Mouse (Mus musculus) T-helper 2 cell (primary cell): ENCODE results near the gene Stat6.

Experiments used
- in situ Hi-C: fragments of 300-600 bp; cut with MboI, MseI; formaldehyde crosslinking; loops from one replicate; pipeline ENCODE4 v1.15.1; 2025; ENCODE audit warnings: high pct_unique_total_duplicates

The Stat6 gene

DNA sequence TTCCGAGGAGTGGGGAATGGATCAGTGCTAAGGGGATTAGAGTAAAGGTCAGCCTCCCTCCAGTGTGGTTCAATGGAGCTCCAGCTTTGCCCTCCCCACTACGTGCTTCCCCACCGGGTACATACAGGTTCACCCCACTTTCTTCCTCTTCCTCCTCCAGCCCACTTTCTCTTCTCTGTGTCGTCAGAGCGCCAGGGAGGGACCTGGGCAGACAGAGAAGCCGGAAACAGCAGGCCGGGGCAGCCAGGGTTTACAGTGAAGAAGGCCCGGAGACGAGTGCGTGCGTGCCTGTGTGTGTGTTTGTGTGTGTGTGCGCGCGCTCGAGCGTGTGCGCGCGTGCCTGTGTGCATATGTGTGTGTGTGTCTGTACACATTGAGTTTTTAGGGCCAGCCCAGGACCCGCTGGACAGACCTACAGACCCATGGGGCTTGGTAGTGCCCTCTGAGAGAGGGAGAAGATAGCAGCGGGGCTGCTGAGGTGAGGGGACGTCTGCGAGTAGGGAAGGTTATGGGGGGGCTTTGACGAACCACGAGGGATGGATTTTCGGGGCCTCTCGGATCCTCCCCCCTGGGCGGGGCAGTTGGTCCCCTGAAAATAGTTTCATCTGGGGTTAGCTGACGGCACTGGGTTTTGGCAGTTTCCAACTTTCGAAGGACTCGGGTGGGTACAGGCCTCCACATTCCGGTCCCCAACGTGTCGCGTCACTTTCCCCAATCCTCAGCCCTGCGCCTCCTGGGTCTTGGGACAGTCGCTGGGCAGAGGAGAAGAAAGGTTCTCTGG is at the start of gene Stat6:
Stat6 (plus strand) TSS at position 215 of the 781 bp plus-strand sequence.
- in situ Hi-C loops = no loop called here

DNA sequence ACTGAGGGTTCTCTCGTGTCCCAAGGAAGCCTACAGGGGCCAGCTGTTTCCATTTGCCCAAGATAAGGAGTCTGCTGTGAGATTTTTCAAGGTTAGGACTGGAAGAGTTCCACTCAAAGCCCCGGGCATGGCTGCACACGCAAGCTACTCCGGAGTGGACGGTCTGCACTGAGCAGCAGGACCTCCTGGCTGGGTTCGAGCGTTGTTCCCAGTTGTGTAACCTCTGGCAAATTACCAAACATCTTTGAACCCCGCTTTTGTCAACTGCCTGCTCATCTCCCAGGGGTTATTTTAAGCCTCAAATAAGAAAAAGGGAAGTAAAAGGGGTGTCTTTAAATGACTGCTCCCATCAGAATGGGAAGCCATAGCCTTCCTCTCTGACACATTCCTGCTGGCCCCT is 48.4 kb upstream of the Stat6 start:
- in situ Hi-C loops = no loop called here

DNA sequence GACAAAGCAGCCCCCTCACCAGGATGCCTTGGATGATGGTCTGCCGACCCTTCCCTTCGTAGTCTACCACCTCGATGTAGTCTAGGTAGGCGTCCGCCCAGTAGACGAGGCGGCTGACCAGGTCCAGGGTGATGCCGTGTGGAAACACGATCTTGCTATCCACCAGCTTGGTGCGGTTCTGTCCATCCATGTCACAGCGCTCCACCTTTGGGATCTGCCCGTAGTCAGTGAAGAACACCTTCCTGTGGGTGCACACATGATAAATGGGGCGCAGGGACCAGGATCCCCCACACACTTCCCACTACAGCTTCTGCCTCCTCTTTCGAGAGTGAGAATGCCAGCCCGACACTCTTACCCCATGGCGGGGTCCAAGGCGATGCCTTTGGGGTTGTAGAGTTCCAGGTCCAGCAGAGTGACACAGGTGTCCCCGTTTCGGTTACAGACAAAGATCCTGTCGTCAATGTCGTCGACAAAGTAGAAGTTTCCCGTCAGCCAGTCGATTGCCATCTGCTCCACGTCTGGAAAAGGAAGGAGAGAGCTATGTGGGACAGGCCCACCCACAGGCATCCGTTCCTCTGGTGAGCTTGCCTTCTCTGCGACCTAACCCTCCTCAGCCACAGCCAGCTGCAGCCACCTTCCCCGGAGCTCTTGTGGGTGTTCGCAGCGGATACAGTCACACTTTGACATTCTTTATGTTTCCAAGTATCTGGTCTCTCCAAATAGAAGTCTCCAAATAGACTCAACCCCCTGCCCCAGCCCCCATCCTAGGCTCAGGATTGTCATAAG is 47.7 kb upstream of the Stat6 start:
- in situ Hi-C loops = no loop called here

DNA sequence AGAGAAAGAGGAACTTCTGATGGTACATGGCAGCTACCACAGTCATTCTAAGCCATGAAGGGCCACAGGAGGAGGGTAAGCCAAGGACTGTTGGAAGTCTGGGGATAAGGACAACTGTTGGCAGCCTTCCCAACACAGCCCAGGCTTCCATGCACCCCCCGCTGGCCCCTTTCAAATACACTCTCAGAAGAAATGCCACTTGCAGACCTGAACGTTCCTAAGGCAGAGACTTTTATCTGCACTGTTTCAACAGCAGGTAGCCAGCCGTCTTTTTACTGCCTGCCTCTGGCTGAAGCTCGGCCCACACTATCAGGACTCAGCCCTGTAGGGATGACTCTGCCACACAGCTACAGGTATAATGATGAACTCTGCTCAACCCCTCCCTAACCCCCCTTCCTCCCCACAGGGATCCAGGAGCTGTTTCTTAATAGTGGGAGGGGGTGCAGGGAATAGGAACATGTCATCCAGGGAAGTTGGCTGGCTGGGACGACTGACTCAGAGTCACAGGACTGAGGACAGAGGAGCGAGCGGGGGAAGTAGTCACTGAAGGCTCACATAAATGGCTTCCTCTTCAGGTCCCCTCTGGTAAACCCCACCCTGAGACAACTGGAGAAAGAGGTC is 46.4 kb upstream of the Stat6 start:
- in situ Hi-C loops = no loop called here

DNA sequence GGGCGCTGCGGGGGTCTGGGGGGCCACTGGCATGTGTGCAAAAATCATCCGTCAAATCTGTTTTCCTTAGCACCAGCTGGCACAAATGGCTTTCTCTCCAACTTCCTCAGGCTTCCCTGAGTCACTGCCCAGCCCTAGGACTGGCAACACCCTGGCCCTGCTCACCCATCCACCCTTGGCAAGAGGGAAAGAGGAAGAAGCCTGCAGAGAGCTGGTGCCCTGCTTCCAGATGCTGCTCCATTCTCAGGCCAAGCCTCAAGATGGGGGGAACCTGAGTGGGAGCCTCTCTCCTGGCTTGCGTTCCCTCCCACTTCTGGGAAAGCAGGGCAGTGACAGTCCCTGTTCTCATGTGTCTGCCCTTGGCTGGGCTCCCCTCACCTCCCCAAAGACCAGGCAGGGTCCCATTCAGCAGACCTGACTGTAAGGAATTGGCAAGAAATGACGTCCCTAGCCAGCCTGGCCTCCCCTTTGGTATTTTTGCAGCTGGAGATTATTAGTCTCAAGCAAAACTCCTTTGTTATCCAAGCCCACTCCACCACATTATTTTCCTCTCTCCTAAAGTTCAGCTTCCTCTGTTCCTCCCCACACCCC is 45.4 kb upstream of the Stat6 start:
- in situ Hi-C loops = no loop called here

DNA sequence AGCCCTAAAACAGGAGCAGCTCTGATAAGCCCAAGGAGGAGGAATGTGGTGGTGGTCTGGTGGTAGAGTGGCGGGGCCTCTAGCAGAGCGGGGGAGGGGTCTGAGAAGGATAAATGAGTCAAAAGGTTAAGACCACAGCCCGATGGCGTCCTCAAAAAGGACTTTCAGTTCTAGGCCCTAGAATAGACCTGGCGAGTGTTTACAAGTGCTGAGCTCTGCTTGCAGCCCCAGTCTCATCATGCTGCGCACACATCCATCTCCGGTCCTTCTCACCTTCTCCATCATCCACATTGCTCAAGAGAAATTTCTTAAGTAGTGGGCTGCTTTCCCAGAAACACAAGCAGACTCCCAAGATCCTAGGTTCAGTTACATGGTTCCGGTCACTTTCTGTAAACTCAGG is 44.2 kb upstream of the Stat6 start:
- in situ Hi-C loops = no loop called here

DNA sequence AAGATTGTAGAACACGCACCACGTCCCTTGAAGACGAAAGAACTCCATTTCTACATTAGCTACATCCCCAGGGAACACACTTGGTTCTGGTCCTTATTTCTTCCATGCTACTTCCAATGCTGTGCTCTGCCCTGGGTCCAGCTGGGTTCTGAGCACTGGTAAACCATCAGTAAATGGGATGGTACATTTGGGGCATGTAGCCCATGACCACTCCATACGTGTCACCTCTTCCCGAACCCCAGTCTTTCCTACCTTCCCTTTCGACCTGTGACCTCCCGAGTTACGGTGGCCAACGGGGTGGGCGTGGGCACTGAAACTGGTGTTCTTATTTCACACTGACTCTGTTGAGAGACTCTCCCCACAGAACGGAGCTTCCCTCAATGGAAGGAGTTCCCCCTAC is 43.5 kb upstream of the Stat6 start:
- in situ Hi-C loops = no loop called here

DNA sequence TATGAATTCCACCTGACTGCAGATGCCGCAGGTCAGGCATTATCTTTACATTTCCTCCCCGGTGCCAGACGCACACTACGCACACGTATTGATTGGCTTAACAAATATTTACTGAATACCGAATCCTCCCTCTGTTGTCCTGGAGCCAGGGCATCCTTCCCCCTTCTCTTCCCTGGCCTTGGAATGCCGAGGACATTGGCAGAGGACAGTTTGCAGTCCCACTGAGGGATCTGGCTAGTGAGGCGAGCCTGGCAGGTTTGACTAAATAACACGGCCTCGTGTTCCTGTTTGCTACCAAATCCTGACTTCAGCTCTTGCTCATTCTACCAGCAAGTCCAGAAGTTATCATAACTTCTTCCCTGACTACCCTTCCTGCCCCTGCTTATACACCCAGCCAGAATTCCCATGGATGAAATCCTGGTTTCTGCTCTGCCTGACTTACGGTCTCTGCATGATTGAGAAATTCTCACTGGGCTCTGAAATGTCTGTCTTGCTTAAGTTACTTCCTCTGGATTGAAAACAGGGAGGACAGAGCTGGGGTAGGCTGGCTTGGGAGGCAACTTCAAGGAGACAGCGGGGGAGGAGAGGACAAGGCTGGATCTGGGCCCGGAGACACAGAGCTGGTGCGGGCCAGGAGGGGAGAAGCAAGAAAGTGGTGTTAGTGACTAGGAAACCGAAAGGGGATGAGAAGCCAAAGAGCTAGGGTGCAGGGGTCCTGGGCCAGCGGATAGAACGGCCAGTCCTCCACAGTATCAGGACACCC is 42.8 kb upstream of the Stat6 start:
- in situ Hi-C loops = no loop called here

DNA sequence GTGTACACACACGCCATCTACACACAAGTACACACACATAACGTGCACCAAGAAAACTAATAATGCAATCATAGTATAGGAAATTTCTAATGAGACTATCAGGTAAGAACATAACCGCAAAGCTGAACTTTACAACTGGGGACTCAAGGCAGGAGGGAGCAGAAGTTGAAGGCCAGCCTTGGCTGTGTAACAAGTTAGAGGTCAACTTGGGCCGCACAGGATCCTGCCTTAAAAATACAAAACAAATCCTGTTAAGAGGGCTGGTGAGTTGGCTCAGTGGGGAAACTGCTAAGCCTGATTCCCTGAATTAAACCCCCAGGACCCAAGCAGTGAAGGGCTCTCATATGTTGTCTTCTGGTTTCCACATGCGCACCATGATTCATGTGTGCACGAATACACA is 40.6 kb upstream of the Stat6 start:
- in situ Hi-C loops = no loop called here

DNA sequence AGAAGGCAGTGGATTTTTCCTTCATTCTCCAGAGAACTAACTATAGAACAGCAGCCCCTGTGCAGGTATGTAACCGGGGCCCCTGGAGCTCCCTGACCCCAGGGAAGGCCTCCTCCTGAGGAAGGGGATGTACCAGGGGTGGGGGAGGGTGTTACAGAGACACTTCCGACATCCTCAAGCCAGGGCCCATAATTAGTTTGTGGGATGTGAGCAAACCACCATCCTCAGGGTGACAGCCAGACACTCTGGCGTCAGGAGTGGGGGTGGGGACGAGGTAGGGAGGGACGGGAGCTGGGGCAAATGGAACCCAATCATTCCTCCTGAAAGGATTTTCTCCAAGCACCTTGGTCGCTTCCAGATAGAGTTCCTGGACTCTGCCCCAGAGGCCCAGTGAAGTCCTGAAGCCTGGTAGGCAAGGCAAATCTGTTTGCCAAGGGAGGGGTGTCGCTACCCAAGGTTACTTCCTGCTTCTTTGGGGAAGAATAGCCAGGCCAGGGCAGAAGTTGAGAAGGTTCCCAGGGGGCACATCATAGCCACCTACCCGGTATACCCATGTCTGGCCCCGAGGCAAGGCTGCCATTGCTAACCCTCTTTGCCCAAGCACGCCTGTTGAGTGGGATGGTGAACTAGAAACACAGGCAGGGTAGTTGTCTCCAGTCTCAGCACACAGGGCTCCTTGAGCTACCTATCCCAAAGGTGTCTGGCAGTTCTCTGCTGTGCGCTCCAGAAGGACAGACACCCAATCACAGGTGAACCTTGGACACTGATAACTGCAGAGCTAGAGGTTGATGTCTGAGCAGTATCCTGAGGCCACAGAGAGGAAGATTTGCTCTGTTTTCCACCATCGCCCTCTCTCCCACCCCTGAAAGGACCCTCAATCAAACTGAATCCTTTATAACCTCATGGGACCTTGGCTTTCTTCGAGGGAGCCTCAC is 39.1 kb upstream of the Stat6 start:
- in situ Hi-C loops = no loop called here

DNA sequence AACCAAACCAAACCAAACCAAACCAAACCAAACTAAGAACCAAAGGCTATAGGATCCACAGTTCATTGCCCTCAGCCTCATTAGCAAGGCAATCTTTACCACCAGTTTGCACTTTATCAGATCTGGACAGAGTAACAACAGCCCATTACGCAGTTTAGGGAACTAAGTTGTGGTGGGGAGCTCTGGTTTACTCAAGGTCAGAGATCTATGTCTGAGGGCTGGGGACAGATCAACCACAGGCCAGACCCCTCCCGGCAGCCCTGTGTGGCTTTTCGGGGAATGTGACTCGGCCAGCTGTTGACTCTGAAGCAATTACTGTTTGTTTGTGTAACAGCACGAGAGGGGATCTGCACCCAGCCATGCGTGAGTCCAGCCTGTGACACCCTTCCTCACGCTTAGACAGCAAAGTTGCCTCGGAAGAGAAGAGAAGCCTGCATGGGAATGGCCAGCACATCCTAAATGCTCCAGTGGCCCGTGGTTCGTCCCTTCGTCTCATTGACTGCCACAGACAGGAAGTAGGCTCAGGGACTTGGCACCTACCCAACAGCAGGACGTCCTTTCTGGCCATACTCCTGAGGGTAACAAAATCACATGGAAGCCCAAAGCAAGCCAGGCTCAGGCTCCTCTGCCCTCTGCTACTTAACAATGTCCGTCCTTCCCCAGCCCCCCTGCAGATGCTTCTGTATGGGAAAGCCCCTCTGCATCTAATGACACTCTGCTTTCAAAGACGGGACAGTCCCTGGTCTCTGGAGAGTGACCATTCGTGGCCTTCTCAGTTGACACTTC is 38.1 kb upstream of the Stat6 start:
- in situ Hi-C loops = no loop called here

DNA sequence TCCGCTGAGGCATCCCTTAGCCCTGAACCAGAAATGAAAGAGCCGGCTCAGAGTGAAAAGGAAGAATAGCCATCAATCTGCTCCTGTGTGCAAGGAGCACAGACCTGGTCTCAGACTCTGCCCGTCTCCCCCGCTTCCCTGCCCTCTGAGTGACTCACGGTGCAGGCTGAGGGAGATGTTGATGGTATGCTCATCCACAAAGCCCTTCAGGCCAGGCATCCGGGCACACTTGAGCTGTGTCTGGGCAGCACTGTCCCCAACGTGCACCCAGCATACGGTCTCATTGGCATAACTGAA is 37.6 kb upstream of the Stat6 start:
- in situ Hi-C loops = no loop called here

DNA sequence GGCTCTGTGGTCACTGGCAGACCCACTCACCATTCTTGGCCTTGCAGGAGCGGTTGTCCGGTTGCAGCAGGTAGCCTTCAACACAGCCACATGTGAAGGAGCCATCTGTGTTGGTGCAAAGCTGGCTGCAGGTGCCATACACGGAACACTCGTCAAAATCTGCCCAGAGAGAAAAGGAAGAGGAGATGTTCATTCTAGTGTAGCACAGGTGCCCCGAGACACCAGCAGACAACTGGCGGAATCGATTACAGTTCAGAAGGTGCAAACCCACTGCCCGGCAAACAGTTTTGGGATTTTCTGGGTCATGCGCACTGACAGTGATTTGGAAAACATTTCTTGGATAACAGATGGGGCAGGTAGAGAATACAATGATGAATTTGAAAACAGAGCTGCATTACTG is 37.0 kb upstream of the Stat6 start:
- in situ Hi-C loops = no loop called here

DNA sequence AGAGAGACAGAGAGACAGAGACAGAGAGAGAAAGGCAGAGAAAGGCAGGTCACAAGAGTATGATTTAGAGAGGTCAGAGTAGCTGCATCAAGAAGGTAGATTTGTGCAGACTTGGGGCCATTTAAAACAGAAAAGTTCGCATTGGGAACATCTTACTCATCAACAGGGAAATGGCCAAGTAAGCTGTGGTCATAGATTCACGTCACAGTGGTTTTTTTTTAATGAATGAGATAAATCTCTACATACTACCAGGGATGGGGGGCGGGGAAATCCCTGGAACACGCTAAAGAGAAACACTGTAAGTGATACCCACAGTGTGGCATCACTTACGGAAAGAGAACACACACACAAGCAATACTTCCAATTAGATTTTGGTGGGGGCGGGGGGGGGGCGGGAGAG is 35.7 kb upstream of the Stat6 start:
- in situ Hi-C loops = no loop called here

DNA sequence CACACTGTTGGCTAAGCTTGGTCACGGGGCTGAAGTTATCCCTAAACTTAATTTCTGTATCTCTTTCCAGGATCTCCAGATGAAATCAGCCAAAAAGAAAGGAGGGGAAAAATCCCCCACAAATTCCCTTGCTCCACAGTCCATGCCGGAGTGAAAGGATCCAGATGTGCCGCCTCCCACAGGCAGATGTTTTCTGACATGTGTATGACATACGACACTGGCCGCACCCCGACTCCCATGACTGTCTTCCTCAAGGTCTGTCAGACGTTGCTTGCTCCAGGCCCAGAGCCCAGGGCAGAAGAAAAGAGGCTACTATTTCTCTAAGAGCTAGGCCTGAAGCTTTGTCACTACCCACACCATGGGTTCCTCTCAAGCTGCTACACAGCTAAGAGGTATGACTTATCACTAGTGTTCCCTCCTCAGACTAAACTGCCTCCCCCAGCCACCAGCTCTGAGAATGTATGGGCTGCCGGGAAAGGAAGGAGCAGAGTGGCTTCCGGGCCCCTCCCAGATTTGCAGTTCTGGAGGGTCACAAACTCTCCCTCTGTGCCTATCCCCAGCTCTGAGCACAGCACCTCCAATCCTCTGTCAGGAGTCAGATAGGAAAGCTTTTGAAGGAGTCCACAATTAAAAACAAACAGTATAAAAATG is 33.2 kb upstream of the Stat6 start:
- in situ Hi-C loops = no loop called here

DNA sequence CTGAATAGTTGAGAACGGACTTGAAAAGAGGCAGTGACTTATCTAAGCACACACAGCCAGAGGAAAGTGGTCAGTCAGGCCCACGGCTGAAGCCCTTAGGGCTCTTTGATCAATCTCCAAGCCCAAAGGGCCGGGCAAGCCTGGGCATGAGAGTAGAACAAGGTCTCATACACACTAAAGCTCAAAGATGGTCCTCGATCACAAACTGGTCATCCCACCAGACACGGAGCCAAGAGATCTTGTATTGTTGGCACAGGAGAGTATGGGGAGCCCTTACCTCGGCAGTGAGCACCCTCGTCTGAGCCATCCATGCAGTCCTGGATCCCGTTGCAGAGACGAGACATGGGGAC is 32.7 kb upstream of the Stat6 start:
- in situ Hi-C loops = no loop called here

DNA sequence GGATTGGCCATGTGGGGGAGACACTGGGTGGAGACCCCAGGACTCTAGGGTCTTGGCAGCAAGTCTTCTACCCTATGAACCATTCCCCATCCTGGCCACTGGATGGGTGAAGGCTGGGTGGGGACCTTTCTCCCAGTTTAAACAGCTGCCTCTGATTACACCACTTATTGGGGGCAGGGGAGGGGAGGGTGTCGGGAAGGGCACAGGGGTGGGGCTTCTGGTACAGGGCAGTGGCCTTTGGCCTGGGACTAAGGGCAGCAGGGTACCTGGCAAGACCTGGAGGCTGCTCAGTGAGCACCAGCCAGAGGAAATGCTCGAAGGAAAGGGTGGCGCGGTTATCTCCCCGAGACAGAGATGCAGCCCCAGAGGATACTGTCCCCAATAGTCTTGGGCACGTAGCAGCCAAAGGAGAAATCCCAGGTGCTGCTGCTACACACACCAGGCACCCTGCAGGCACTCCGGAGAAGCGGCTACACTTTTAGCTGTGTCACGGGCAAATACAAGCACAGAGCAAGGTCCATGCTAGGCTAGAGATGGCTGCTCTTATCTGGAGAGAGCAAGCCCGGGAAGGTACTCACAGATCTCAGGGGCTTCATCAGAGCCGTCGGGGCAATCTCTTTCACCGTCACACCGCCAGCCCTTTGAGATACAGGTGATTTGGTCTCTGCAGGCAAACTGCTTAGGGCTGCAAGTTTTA is 30.6 kb upstream of the Stat6 start:
- in situ Hi-C loops = no loop called here

DNA sequence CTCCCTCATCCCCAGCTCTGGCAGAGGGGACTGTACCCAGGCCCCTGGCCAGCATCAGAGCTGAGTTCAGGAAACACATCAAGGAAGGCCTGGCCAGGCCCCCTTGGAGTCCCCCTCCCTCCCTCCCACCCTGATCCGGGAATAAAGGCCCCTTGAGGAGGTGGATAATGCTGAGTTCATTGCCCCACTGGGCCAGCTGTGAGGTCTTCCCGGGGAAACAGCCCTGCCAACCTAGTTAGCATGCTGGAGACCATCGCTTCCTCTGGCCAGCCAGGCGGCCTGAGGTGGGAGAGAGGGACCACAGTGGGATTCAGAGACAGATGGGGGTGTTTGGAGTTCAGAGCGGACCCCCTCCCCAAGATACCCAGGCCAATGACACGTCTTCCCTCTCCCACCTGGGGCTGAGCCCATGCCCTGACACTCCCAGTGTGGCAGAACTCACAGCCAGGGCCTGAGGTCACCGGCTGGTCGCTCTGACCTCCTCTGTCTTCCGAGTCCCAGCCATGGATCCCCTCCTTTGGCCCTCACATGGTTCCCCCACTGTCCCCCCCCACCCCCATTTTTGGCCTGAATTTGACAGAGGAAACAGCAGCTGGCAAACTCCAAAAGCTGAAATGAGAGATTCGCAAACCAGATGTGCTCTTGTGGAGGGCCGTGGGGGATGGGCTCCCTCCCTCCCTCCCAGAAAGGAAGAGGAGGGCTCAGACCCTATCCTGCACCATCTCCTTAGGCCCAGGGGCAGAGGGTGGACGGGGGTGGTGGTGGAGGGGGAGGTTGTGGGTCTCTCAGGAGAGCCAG is 28.4 kb upstream of the Stat6 start:
- in situ Hi-C loops = no loop called here
